Comparison of ENCODE assay signal across 16 mouse cellular contexts in genomic region chr7:63992155-63992554, GRCm38 (mm10). TPM values are rescaled to one million over a fixed set of nuclear protein-coding genes. Genes with fewer than 3 reads are reported as not detected.
DNase-seq lines count a peak whose midpoint lies in the region; ATAC-seq lines count a peak whose summit lies in the region.
"Had no signal": no experiment of that assay in that cellular context is flagged by ENCODE, and none has a peak within 500 bp of the region (broad histone marks: within the 10 kb centered on the region; RNA-seq: fewer than 3 reads in every experiment).

No protein-coding gene starts in this region.

- DNase-seq in left cerebral cortex, postnatal 4 days: peak; percentile 73
- no peak for DNase-seq in left cerebral cortex, postnatal 14 days (ENCODE audit: low spot score in 2 of 2)
- DNase-seq in R1 (ENCODE audit: low read depth, low spot score) (peak; percentile 21), ZHBTc4 (ENCODE audit: low read depth, low spot score) (peak; percentile 47)
- peak; percentile 97 for DNase-seq in cerebellum, adult 9-10 months
- no peak for DNase-seq in lung, postnatal 4 days
- DNase-seq: gastrocnemius, adult 2 months; heart, postnatal 4 days had no signal

- intact Hi-C loops in left cerebral cortex, postnatal 4 days (cut with DNase I): no loop called here
- intact Hi-C loops in left cerebral cortex, postnatal 14 days (cut with DNase I): no loop called here

- H3K9me3 ChIP-seq in kidney, embryonic 16.5 days (ENCODE audit: low read length): no peaks in the 10 kb centered on the region
- no peaks in the 10 kb centered on the region for H3K9me3 ChIP-seq in intestine, embryonic 15.5 days
- H3K9me3 ChIP-seq: embryonic facial prominence, embryonic 13.5 days; heart, embryonic 13.5 days; megakaryocyte, embryonic 14.5 days; neural tube, embryonic 13.5 days had no signal

- 95% methylated on average over 13 of the region's 13 CpGs for WGBS in kidney, embryonic 16.5 days
- WGBS in intestine, embryonic 15.5 days: 93% methylated on average over 13 of the region's 13 CpGs

- no peaks in the 10 kb centered on the region for H3K36me3 ChIP-seq in kidney, embryonic 16.5 days (ENCODE audit: insufficient read depth, low read length)
- H3K36me3 ChIP-seq in intestine, embryonic 15.5 days: no peaks in the 10 kb centered on the region
- H3K36me3 ChIP-seq: embryonic facial prominence, embryonic 13.5 days; heart, embryonic 13.5 days; neural tube, embryonic 13.5 days had no signal

- peaks cover 3% of the 10 kb centered on the region; the same call in 1 of the 2 replicates for H3K4me1 ChIP-seq in kidney, embryonic 16.5 days (ENCODE audit: insufficient read depth, low read length)
- no peaks in the 10 kb centered on the region for H3K4me1 ChIP-seq in intestine, embryonic 15.5 days (replicated peaks)

- no peak overlapping the region for H3K27ac ChIP-seq in kidney, embryonic 16.5 days (ENCODE audit: low read length)
- H3K27ac ChIP-seq in intestine, embryonic 15.5 days: no peak overlapping the region
- H3K27ac ChIP-seq: embryonic facial prominence, embryonic 13.5 days; gastrocnemius, adult 2 months; heart, embryonic 13.5 days; neural tube, embryonic 13.5 days had no signal

- no peak overlapping the region for H3K9ac ChIP-seq in kidney, embryonic 16.5 days (replicated peaks; ENCODE audit: low read length)
- no peak overlapping the region for H3K9ac ChIP-seq in intestine, embryonic 15.5 days
- H3K9ac ChIP-seq: embryonic facial prominence, embryonic 13.5 days; forebrain, postnatal 0 days; heart, embryonic 13.5 days; neural tube, embryonic 13.5 days had no signal

- no peak overlapping the region for H3K4me2 ChIP-seq in kidney, embryonic 16.5 days (replicated peaks; ENCODE audit: low read depth, low read length)
- no peak overlapping the region for H3K4me2 ChIP-seq in intestine, embryonic 15.5 days (replicated peaks)
- H3K4me2 ChIP-seq: embryonic facial prominence, embryonic 13.5 days; heart, embryonic 13.5 days; neural tube, embryonic 13.5 days had no signal

- no peak for ATAC-seq in kidney, embryonic 16.5 days (ENCODE audit: low FRiP score, low TSS enrichment)
- ATAC-seq in intestine, embryonic 15.5 days: no peak
- ATAC-seq: lung, postnatal 0 days had no signal

- no peak overlapping the region for H3K4me3 ChIP-seq in kidney, embryonic 16.5 days (ENCODE audit: low read length)
- H3K4me3 ChIP-seq in intestine, embryonic 15.5 days (replicated peaks): no peak overlapping the region
- H3K4me3 ChIP-seq: embryonic facial prominence, embryonic 13.5 days; gastrocnemius, adult 2 months; heart, embryonic 13.5 days; megakaryocyte, embryonic 14.5 days; neural tube, embryonic 13.5 days had no signal

- H3K27me3 ChIP-seq in kidney, embryonic 16.5 days (ENCODE audit: insufficient read depth, low read length): no peaks in the 10 kb centered on the region
- no peaks in the 10 kb centered on the region for H3K27me3 ChIP-seq in intestine, embryonic 15.5 days (replicated peaks)
- H3K27me3 ChIP-seq: embryonic facial prominence, embryonic 13.5 days; megakaryocyte, embryonic 14.5 days; neural tube, embryonic 13.5 days had no signal

RNA-seq across cellular contexts. Expression of gene Klf13, which starts 53.4 kb away (rescaled TPM):
- 10 to 100 TPM; 72.3 to 73.5 TPM for total RNA-seq in left cerebral cortex, postnatal 4 days (2021)
- total RNA-seq in left cerebral cortex, postnatal 14 days (2021): 100 to 1,000 TPM; 168 to 175 TPM
- 23.2 and 23.7 TPM in 2 replicates for polyA plus RNA-seq in kidney, embryonic 16.5 days (2015; fragmentation: Nextera tagmentation; extraction: Ambion mirVana)
- 25.9 and 26.7 TPM in 2 replicates for polyA plus RNA-seq in intestine, embryonic 15.5 days (2015; fragmentation: Nextera tagmentation; extraction: Ambion mirVana)

Comparison
In these comparisons a context has a peak if more than half of its experiments do, and no peak if none do; other contexts are left out.
1. DNase-seq: peak in left cerebral cortex, postnatal 4 days (single experiment), R1 (single experiment), ZHBTc4 (single experiment) and cerebellum, adult 9-10 months (single experiment); none in left cerebral cortex, postnatal 14 days (0 of 2) and lung, postnatal 4 days (0 of 2).